Mouse (Mus musculus): ENCODE measurements around the gene Erlin1.

Erlin1 gene

GRCm38 (mm10) chr19:43998101-43998500, 71.5 kb downstream of the Erlin1 start:
- no peak for DNase-seq

- DNase-seq: no peak
Measured at GRCm38 (mm10) chr19:43995427-43995826, 74.2 kb downstream of the Erlin1 start.

DNA sequence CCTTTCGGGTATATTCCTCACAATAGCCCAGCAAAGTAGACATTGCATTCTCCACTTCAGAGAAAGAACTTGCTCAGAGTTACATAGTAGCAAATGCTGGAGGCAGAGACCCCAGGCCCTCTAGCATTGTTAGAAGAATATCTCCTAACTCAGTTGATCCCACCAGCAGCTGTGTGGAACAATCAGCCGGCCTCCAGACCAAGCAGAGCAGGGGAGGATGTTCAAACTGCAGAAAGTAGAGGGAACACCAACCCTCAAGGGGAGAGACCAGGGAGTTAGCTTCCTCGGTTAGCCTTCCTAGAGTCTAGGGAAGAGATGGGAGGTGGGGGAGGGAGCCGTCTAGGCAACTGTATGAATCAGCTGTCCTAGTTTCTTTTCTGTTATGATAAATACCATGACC, 77.1 kb downstream of the Erlin1 start:
- DNase-seq: no peak

GRCm38 (mm10) chr19:43990362-43990761, 79.2 kb downstream of the Erlin1 start:
- no peak for DNase-seq

- DNase-seq: no peak
Measured at GRCm38 (mm10) chr19:43986069-43986794, 83.4 kb downstream of the Erlin1 start, which contains the start of gene Cpn1. Cpn1 (minus strand) TSS chr19:43986556.

Data from cerebellum, postnatal 36 days (tissue).